Mouse (Mus musculus) kidney, postnatal 0 days (tissue): Measurements from ENCODE around the gene Hmg20b. TPM values are rescaled to one million over a fixed set of nuclear protein-coding genes. Genes with fewer than 3 reads are reported as not detected.

Source experiments
- ATAC-seq: fragments of 200-750 bp; cut with Nextera tagmentation; replicated peaks from 2 replicates; pipeline ENCODE4 v1.8.0; 2017; ENCODE audit warnings: low read depth, moderate number of reproducible peaks, moderate TSS enrichment, moderate library complexity; ENCODE audit not compliant: low FRiP score
- DNase-seq: peaks from one replicate; pipeline ENCODE4 v3.0.0-alpha.2; 2016; ENCODE audit warnings: low spot score
- H3K27ac ChIP-seq: fragments of 300-500 bp; sonication (generic); 2 replicates; pipeline ENCODE4 v1.5.1; 2014; ENCODE audit warnings: mild to moderate bottlenecking
- H3K27me3 ChIP-seq: fragments of 300-500 bp; sonication (generic); 2 replicates; pipeline ENCODE4 v1.6.1; 2014; ENCODE audit warnings: low read length, mixed read lengths; ENCODE audit not compliant: insufficient read depth
- H3K36me3 ChIP-seq: fragments of 300-500 bp; sonication (generic); 2 replicates; pipeline ENCODE4 v1.6.1; 2014; ENCODE audit warnings: low read length, mixed read lengths; ENCODE audit not compliant: insufficient read depth
- H3K4me1 ChIP-seq: fragments of 300-500 bp; sonication (generic); replicated peaks from 2 replicates; pipeline ENCODE4 v1.6.1; 2014; ENCODE audit warnings: antibody characterized with exemption, low read length, mixed read lengths; ENCODE audit not compliant: insufficient read depth
- H3K4me2 ChIP-seq: fragments of 300-500 bp; sonication (generic); 2 replicates; pipeline ENCODE4 v1.6.1; 2014; ENCODE audit warnings: mild to moderate bottlenecking, low read length, moderate library complexity, mixed read lengths
- H3K4me3 ChIP-seq: fragments of 300-500 bp; sonication (generic); replicated peaks from 2 replicates; pipeline ENCODE4 v1.5.1; 2014; ENCODE audit warnings: low read depth, low read length
- H3K9ac ChIP-seq: fragments of 300-500 bp; sonication (generic); 2 replicates; pipeline ENCODE4 v1.6.1; 2014; ENCODE audit warnings: low read depth, low read length
- H3K9me3 ChIP-seq: fragments of 300-500 bp; sonication (generic); replicated peaks from 2 replicates; pipeline ENCODE4 v1.6.1; 2016; ENCODE audit warnings: low read length, inconsistent platforms, mixed read lengths
- CTCF ChIP-seq: IDR thresholded peaks from 2 replicates; pipeline ENCODE4 v1.5.1; 2016; ENCODE audit warnings: antibody characterized with exemption, low read depth, mild to moderate bottlenecking, moderate library complexity
- WGBS: fragments of 180-500 bp; shearing (Covaris S2); extraction: QIAGEN DNeasy Blood & Tissue Kit; methylation state at CpG from one replicate; pipeline ENCODE4 v1.1.7; 2014; 5-methylcytosine and 5-hydroxymethylcytosine counted together
- polyA plus RNA-seq: library from polyadenylated mRNA; unstranded; fragments of >200 nt; fragmentation: Nextera tagmentation; extraction: Ambion mirVana; gene quantifications from 2 replicates; pipeline ENCODE4 v1.2.1, GENCODE M21; 2015

Gene Hmg20b
- polyA plus RNA-seq, 1 experiment from 2014 or later: 92.4 TPM

DNA sequence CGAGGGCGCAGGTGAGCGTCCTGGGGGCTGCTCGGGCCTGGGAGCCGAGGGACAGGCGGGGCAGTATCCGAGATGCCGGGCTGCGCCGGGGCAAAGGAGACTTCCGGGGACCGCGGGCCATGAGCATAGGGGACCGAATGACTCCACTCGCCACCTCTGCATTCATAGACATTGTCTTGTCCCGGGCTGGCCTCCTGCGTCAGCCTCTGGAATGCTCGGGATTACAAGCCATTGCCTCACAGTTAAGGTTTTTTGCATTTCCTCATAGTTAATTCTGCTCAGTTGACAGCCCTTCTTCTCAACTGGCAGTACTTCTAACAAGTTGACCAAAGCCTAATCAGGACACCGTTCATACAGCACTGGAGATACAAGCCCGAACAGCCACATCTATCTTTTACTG is 28.8 kb downstream of the Hmg20b start:
- H3K27ac ChIP-seq: peak overlapping the region; percentile 91
- H3K27me3 ChIP-seq: no peaks in the 10 kb centered on the region
- H3K9me3 ChIP-seq: no peaks in the 10 kb centered on the region
- peaks cover 20% of the 10 kb centered on the region for H3K4me1 ChIP-seq
- WGBS: 3% methylated on average over 20 of the region's 20 CpGs
- no peak for TF ChIP-seq CTCF
- ATAC-seq: no peak
- DNase-seq: no peak
- H3K9ac ChIP-seq: peak overlapping the region; percentile 80
- peak overlapping the region; percentile 74 for H3K4me2 ChIP-seq
- peaks cover 42% of the 10 kb centered on the region for H3K36me3 ChIP-seq
- H3K4me3 ChIP-seq: peak overlapping the region; percentile 83

GRCm38 (mm10) chr10:81320550-81321347 is 29.5 kb downstream of the Hmg20b start, which contains the start of gene Cactin:
Cactin (plus strand) TSS chr10:81321103.
- H3K4me1 ChIP-seq: peaks cover 20% of the 10 kb centered on the region
- H3K27ac ChIP-seq: peak within 1 kb of the TSS; percentile 91
- H3K9me3 ChIP-seq: no peaks in the 10 kb centered on the region
- TF ChIP-seq CTCF: peak; percentile 48; the same call in 1 of the 2 replicates
- H3K4me2 ChIP-seq: peak within 1 kb of the TSS; percentile 74
- H3K4me3 ChIP-seq: peak within 1 kb of the TSS; percentile 83
- WGBS: under 1% methylated on average over 68 of the region's 68 CpGs
- H3K9ac ChIP-seq: peak within 1 kb of the TSS; percentile 80
- peaks cover 36% of the 10 kb centered on the region for H3K36me3 ChIP-seq
- no peaks in the 10 kb centered on the region for H3K27me3 ChIP-seq
- DNase-seq (peak; percentile 100), ATAC-seq (peak; percentile 90)

GRCm38 (mm10) chr10:81319741-81320549 is 30.3 kb downstream of the Hmg20b start:
- Histone ChIP-seq H3K27me3 (no peaks in the 10 kb centered on the region), H3K4me3 (peak overlapping the region; percentile 83), H3K4me1 (peaks cover 20% of the 10 kb centered on the region), H3K27ac (peak overlapping the region; percentile 91), H3K4me2 (peak overlapping the region; percentile 74), H3K9ac (peak overlapping the region; percentile 46), H3K9me3 (no peaks in the 10 kb centered on the region), H3K36me3 (peaks cover 33% of the 10 kb centered on the region)
- no peak for ATAC-seq
- TF ChIP-seq CTCF: no peak
- 1% methylated on average over 38 of the region's 38 CpGs for WGBS
- no peak for DNase-seq

DNA sequence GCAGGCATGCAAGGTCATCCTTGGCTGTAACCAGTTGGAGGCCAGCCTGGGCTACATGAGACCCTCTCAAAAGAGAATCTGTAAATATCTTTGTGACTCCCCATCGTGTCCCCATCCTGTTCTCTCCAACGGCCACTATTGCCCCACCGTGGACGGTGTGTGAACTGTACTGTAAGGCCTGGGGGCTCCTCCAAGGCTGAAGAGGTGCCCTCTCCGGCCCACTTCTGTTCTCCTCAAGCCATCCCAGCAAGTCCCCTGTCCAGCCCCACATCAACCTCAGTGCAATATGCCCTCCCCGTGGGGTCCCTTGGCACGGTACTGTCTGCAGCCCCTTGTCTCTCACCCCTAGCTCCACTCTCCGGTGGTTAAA is 31.0 kb downstream of the Hmg20b start:
- H3K36me3 ChIP-seq: peaks cover 33% of the 10 kb centered on the region

GRCm38 (mm10) chr10:81318589-81319329 is 31.5 kb downstream of the Hmg20b start:
- ATAC-seq (no peak), DNase-seq (no peak)
- Histone ChIP-seq H3K9ac (0 out of 2 replicates have a peak overlapping the region, but pooled peaks have one; percentile 46), H3K27ac (0 out of 2 replicates have a peak overlapping the region, but pooled peaks have one; percentile 91), H3K27me3 (no peaks in the 10 kb centered on the region), H3K9me3 (no peaks in the 10 kb centered on the region), H3K4me3 (no peak overlapping the region), H3K4me1 (peaks cover 20% of the 10 kb centered on the region), H3K4me2 (peak overlapping the region; percentile 74; the same call in 1 of the 2 replicates), H3K36me3 (peaks cover 29% of the 10 kb centered on the region)
- TF ChIP-seq CTCF: no peak
- WGBS: 88% methylated on average over 13 of the region's 13 CpGs

More for the DNA sequence above, 31.0 kb downstream of the Hmg20b start:
- ATAC-seq (no peak), DNase-seq (peak; percentile 46)
- H3K4me2 ChIP-seq: peak overlapping the region; percentile 74
- peak overlapping the region; percentile 83; the same call in 1 of the 2 replicates for H3K4me3 ChIP-seq
- H3K27me3 ChIP-seq: no peaks in the 10 kb centered on the region
- H3K4me1 ChIP-seq: peaks cover 20% of the 10 kb centered on the region
- 24% methylated on average over 8 of the region's 8 CpGs for WGBS
- peak overlapping the region; percentile 46; the same call in 1 of the 2 replicates for H3K9ac ChIP-seq
- H3K9me3 ChIP-seq: no peaks in the 10 kb centered on the region
- TF ChIP-seq CTCF: peak; percentile 43; the same call in 1 of the 2 replicates
- peak overlapping the region; percentile 91; the same call in 1 of the 2 replicates for H3K27ac ChIP-seq
